19 mouse cellular contexts compared by ENCODE assay signal in the genomic region with DNA sequence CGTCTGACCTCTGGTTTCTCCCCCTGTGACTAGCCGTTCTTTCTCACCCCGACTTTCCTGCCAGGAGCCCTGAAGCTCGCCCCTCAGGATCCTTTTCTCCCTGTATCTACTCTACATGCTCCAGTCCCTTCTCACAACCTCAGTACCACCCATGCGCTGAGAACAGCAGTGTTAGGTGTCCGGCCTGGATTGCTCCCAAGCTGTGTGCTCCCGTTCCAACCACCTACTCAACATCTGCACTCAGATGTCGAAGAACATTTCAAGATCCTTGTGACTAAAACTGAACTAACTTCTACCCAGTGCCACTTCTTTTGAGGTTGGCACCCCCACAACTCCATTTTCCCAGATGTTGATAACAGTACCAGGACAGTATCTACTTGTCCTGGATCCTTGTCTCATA. TPM values are rescaled to one million over a fixed set of nuclear protein-coding genes. Genes with fewer than 3 reads are reported as not detected.
"Had no signal": no experiment of that assay in that cellular context is flagged by ENCODE, and none has a peak within 500 bp of the region (broad histone marks: within the 10 kb centered on the region; RNA-seq: fewer than 3 reads in every experiment).

No protein-coding gene starts in this region.

- DNase-seq: gastrocnemius, adult 2 months; gastrocnemius, postnatal 10 days; gastrocnemius, postnatal 25 days; heart, adult 18-20 months; heart, postnatal 10 days; heart, postnatal 4 days; kidney, adult 18-20 months; kidney, adult 8-10 months; kidney, postnatal 10 days; kidney, postnatal 25 days; kidney, postnatal 4 days; liver; liver, embryonic 13.5 days had no signal

- ATAC-seq: forebrain, embryonic 16.5 days; hindbrain, embryonic 16.5 days; inflammation-experienced regulatory T-cells, adult 6 months; intestine, embryonic 15.5 days; intestine, postnatal 0 days had no signal

RNA-seq across cellular contexts. Expression of gene Armc2, which starts 30.4 kb away (rescaled TPM):
- total RNA-seq: granulocyte monocyte progenitor cell, adult 5-6 weeks had no signal
